ENCODE assay signal across 8 mouse cellular contexts in the genomic region with DNA sequence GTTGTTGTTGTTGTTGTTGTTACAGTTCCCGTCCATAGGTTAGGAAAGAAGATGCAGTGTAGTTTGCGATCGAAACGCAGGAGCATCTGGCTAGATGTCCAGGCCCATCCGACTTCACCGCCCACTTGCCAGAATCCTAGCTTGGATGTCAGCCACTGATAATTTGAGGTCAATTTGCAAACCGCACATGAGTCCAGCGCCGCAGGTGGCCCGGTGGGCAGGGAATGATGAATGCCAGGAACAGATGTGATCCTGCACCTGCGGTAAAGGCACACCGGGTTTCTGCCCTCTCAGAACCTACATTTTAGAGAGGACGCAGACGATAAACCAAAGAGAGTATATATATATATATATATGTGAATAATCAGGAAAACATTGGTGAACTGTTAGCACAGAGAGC. TPM values are rescaled to one million over a fixed set of nuclear protein-coding genes. Genes with fewer than 3 reads are reported as not detected.
DNase-seq lines count a peak whose midpoint lies in the region; ATAC-seq and TF ChIP-seq lines count a peak whose summit lies in the region.

No protein-coding gene starts in this region.

- no peak for TF ChIP-seq CTCF in heart, postnatal 0 days (IDR thresholded peaks at IDR 0.05; ENCODE audit: low read depth)

- H3K36me3 ChIP-seq in heart, postnatal 0 days (replicated peaks; ENCODE audit: control insufficient read depth, insufficient read depth, low read length): no peaks in the 10 kb centered on the region
- no peaks in the 10 kb centered on the region for H3K36me3 ChIP-seq in hindbrain, embryonic 14.5 days (replicated peaks; ENCODE audit: control insufficient read depth, insufficient read depth)
- H3K36me3 ChIP-seq in midbrain, embryonic 15.5 days (replicated peaks): no peaks in the 10 kb centered on the region

- H3K4me1 ChIP-seq in heart, postnatal 0 days (ENCODE audit: control insufficient read depth, insufficient read depth): peaks cover 8% of the 10 kb centered on the region
- peaks cover 6% of the 10 kb centered on the region; the same call in 1 of the 2 replicates for H3K4me1 ChIP-seq in hindbrain, embryonic 14.5 days (replicated peaks; ENCODE audit: control insufficient read depth, insufficient read depth, low read length)
- peaks cover 18% of the 10 kb centered on the region for H3K4me1 ChIP-seq in midbrain, embryonic 15.5 days

- no peaks in the 10 kb centered on the region for H3K9me3 ChIP-seq in heart, postnatal 0 days (replicated peaks; ENCODE audit: control insufficient read depth, low read length)
- no peaks in the 10 kb centered on the region for H3K9me3 ChIP-seq in hindbrain, embryonic 14.5 days (ENCODE audit: control insufficient read depth, low read length)
- no peaks in the 10 kb centered on the region for H3K9me3 ChIP-seq in midbrain, embryonic 15.5 days

- no peak overlapping the region for H3K27ac ChIP-seq in heart, postnatal 0 days (ENCODE audit: low read depth)
- H3K27ac ChIP-seq in hindbrain, embryonic 14.5 days: no peak overlapping the region
- no peak overlapping the region for H3K27ac ChIP-seq in midbrain, embryonic 15.5 days

- no peaks in the 10 kb centered on the region for H3K27me3 ChIP-seq in heart, postnatal 0 days (ENCODE audit: control insufficient read depth, insufficient read depth, low read length)
- no peaks in the 10 kb centered on the region for H3K27me3 ChIP-seq in hindbrain, embryonic 14.5 days (ENCODE audit: control insufficient read depth, insufficient read depth, low read length)
- H3K27me3 ChIP-seq in midbrain, embryonic 15.5 days (replicated peaks): 0 out of 2 replicates have a peak, but pooled peaks cover 5% of the 10 kb centered on the region

- intact Hi-C loops in heart, postnatal 36 days (cut with DNase I): no loop called here

- WGBS in heart, postnatal 0 days: 72% methylated on average over 14 of the region's 14 CpGs
- 53% methylated on average over 14 of the region's 14 CpGs for WGBS in hindbrain, embryonic 14.5 days
- 60% methylated on average over 14 of the region's 14 CpGs for WGBS in midbrain, embryonic 15.5 days

- peak overlapping the region; percentile 95 for H3K4me2 ChIP-seq in heart, postnatal 0 days (ENCODE audit: low read depth, low read length)
- H3K4me2 ChIP-seq in hindbrain, embryonic 14.5 days (replicated peaks): peak overlapping the region; percentile 80
- peak overlapping the region; percentile 81 for H3K4me2 ChIP-seq in midbrain, embryonic 15.5 days

- no peak for ATAC-seq in heart, postnatal 0 days (ENCODE audit: insufficient read depth, low read depth)
- ATAC-seq in hindbrain, embryonic 14.5 days (ENCODE audit: low FRiP score): no peak
- ATAC-seq in midbrain, embryonic 15.5 days (replicated peaks): no peak

- no peak for TF ChIP-seq EP300 in heart, postnatal 0 days (IDR thresholded peaks at IDR 0.05; ENCODE audit: low read depth)

- peak overlapping the region; percentile 80 for H3K4me3 ChIP-seq in heart, postnatal 0 days (ENCODE audit: low read depth, low read length)
- peak overlapping the region; percentile 47; the same call in 1 of the 2 replicates for H3K4me3 ChIP-seq in hindbrain, embryonic 14.5 days (replicated peaks; ENCODE audit: low read length)
- no peak overlapping the region for H3K4me3 ChIP-seq in midbrain, embryonic 15.5 days

- DNase-seq in heart, postnatal 0 days (ENCODE audit: low spot score): no peak
- DNase-seq in heart, postnatal 36 days: no peak
- peak; percentile 32 to 46 for DNase-seq in cerebellum, adult 18-20 months
- no peak for DNase-seq in hindbrain, embryonic 14.5 days (ENCODE audit: low spot score)
- no peak for DNase-seq in adipocyte (ENCODE audit: low spot score)
- DNase-seq in right cerebral cortex, adult 2 months (ENCODE audit: low spot score in 2 of 2): no peak
- no peak for DNase-seq in ovary, postnatal 10 days (ENCODE audit: low spot score)

- no peak overlapping the region for H3K9ac ChIP-seq in heart, postnatal 0 days (replicated peaks; ENCODE audit: low read depth, low read length)
- no peak overlapping the region for H3K9ac ChIP-seq in hindbrain, embryonic 14.5 days
- H3K9ac ChIP-seq in midbrain, embryonic 15.5 days: no peak overlapping the region

RNA-seq across cellular contexts. Expression of a gene that starts 0.7 kb away (rescaled TPM):
- 20.9 and 25.9 TPM in 2 replicates for total RNA-seq in heart, postnatal 0 days (2014; rRNA removed; ENCODE audit: low replicate concordance)
- polyA plus RNA-seq in heart, postnatal 0 days (2015; fragmentation: Nextera tagmentation; extraction: Ambion mirVana): 13.3 and 13.9 TPM in 2 replicates
- total RNA-seq in heart, postnatal 36 days (2021): 10 to 100 TPM; 24.0 to 35.0 TPM
- polyA plus RNA-seq in hindbrain, embryonic 14.5 days (2014; fragmentation: Nextera tagmentation; extraction: Ambion mirVana): 3.9 and 4.2 TPM in 2 replicates
- 5.6 and 6.2 TPM in 2 replicates for polyA plus RNA-seq in midbrain, embryonic 15.5 days (2015; fragmentation: Nextera tagmentation; extraction: Ambion mirVana)

Comparison
In these comparisons a context has a peak if more than half of its experiments do, and no peak if none do; other contexts are left out.
1. DNase-seq: peak in cerebellum, adult 18-20 months (2 of 2); none in heart, postnatal 0 days (single experiment), heart, postnatal 36 days (0 of 2), hindbrain, embryonic 14.5 days (single experiment), adipocyte (single experiment), right cerebral cortex, adult 2 months (0 of 2) and ovary, postnatal 10 days (single experiment).
2. Peak in every context shown above with its lines, with median percentiles within 50 percentile points of each other: H3K4me2 ChIP-seq.